Mouse (Mus musculus) forebrain, postnatal 0 days (tissue): ENCODE measurements around the gene Xrcc1. TPM values are rescaled to one million over a fixed set of nuclear protein-coding genes. Genes with fewer than 3 reads are reported as not detected.

ENCODE experiments used
- ATAC-seq: fragments of 200-750 bp; cut with Nextera tagmentation; 2 replicates; pipeline ENCODE4 v1.8.0; 2017; ENCODE audit warnings: mild to moderate bottlenecking, moderate library complexity
- DNase-seq: peaks from one replicate; pipeline ENCODE4 v3.0.0-alpha.2; 2015
- H3K27ac ChIP-seq: fragments of 300-500 bp; sonication (generic); 2 replicates; pipeline ENCODE4 v1.5.1; 2014; ENCODE audit warnings: low read depth, mild to moderate bottlenecking, antibody characterized with exemption, low read length, moderate library complexity, mixed read lengths
- H3K27me3 ChIP-seq: fragments of 300-500 bp; sonication (generic); 2 replicates; pipeline ENCODE4 v1.6.1; 2014; ENCODE audit warnings: mild to moderate bottlenecking, low read length, mixed read lengths; ENCODE audit not compliant: insufficient read depth
- H3K36me3 ChIP-seq: fragments of 300-500 bp; sonication (generic); 2 replicates; pipeline ENCODE4 v1.6.1; 2014; ENCODE audit warnings: mild to moderate bottlenecking, moderate library complexity; ENCODE audit not compliant: insufficient read depth
- H3K4me1 ChIP-seq: fragments of 300-500 bp; sonication (generic); 2 replicates; pipeline ENCODE4 v1.6.1; 2014; ENCODE audit warnings: antibody characterized with exemption; ENCODE audit not compliant: insufficient read depth
- H3K4me2 ChIP-seq: fragments of 300-500 bp; sonication (generic); 2 replicates; pipeline ENCODE4 v1.6.1; 2014; ENCODE audit warnings: low read depth, mild to moderate bottlenecking, moderate library complexity
- H3K4me3 ChIP-seq: fragments of 300-500 bp; sonication (generic); 2 replicates; pipeline ENCODE4 v1.5.1; 2014; ENCODE audit warnings: low read depth, low read length, mixed read lengths
- H3K9ac ChIP-seq: fragments of 300-500 bp; sonication (generic); 2 replicates; pipeline ENCODE4 v1.6.1; 2014; ENCODE audit warnings: mild to moderate bottlenecking
- H3K9me3 ChIP-seq: fragments of 300-500 bp; sonication (generic); 2 replicates; pipeline ENCODE4 v1.6.1; 2016; ENCODE audit warnings: low read length
- CTCF ChIP-seq: sonication (generic); IDR thresholded peaks from 2 replicates; pipeline ENCODE4 v1.5.1; 2016; ENCODE audit warnings: antibody characterized with exemption, control low read depth, low read depth
- whole genome bisulfite sequencing: fragments of 180-500 bp; shearing (Covaris S2); extraction: QIAGEN DNeasy Blood & Tissue Kit; methylation state at CpG from one replicate; pipeline ENCODE4 v1.1.7; 2014; 5-methylcytosine and 5-hydroxymethylcytosine counted together
- polyA plus RNA-seq: library from polyadenylated mRNA; unstranded; fragments of >200 nt; fragmentation: Nextera tagmentation; extraction: Ambion mirVana; gene quantifications from 2 replicates; pipeline ENCODE4 v1.2.1, GENCODE M21; 2015
- total RNA-seq: library from RNA; depleted of rRNA; stranded (reverse); fragments of >200 nt; gene quantifications from 2 replicates; pipeline ENCODE4 v1.2.3, GENCODE M21; 2014

Gene Xrcc1
- total and polyA plus RNA-seq, 2 experiments from 2014 or later, result 48.6 to 49.8 TPM

DNA sequence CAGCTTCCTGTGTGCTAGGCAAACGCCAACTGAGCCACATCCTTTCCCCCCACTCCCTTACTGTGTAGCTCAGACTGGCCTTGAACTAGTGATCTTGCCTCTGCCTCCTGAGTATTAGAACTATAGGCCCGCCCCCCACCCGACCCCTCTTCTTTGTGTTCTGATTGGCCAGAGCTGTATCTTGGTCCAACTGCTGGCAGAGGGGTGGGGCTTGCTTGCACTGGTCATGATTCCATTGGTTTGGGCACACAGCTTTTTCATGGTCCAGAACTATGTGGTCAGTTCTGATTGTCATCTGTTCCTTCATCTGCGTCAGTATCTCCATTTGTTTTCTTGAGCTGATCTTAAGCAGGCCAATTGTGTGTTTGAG lies 17.7 kb downstream of the Xrcc1 start:
- DNase-seq (no peak), ATAC-seq (no peak)
- H3K27me3 ChIP-seq, result no peaks in the 10 kb centered on the region
- H3K36me3 ChIP-seq, result peaks cover 46% of the 10 kb centered on the region
- H3K27ac ChIP-seq, result no peak overlapping the region
- no peaks in the 10 kb centered on the region for H3K9me3 ChIP-seq
- H3K4me3 ChIP-seq, result no peak overlapping the region
- H3K9ac ChIP-seq, result no peak overlapping the region
- no peak for TF ChIP-seq CTCF
- WGBS, result 86% methylated on average over 4 of the region's 4 CpGs
- H3K4me1 ChIP-seq, result no peaks in the 10 kb centered on the region
- no peak overlapping the region for H3K4me2 ChIP-seq

DNA sequence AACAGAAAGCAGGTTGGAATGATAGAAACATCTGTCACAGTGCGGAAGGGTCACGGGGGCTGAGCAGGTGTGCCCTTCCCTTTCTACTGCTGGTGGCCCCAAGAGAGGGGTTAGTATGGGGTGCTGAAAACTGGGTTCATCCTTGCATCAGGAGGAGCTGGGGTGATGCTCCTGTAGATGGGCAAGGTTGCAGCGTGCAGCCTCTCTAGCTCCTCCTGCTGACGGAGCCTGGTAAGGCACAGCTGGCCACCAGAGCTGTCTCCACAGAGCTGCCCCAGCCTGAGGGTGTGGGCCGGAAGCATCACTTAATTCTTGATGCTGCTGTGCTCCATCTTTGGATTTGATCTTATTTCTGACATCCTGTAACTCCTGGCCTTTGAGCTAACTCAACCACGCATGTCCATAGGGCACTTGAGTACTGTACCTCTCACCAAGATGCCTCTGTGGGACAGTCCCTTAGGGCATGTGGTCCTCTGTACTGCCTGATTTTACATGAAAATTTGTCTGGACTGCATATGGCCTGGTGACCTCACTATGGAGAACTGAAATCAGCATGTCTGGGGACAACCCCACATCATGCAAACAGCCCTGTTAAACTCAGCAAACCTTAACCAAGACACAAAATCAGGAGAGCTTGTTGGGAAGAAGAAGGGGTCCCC lies 18.6 kb downstream of the Xrcc1 start:
- Histone ChIP-seq H3K9ac (no peak overlapping the region), H3K36me3 (peaks cover 47% of the 10 kb centered on the region), H3K9me3 (no peaks in the 10 kb centered on the region), H3K4me3 (no peak overlapping the region), H3K4me1 (no peaks in the 10 kb centered on the region), H3K27me3 (no peaks in the 10 kb centered on the region), H3K27ac (no peak overlapping the region), H3K4me2 (no peak overlapping the region)
- peak; percentile 76 for TF ChIP-seq CTCF
- WGBS, result 66% methylated on average over 6 of the region's 6 CpGs
- DNase-seq, result peak; percentile 52
- ATAC-seq, result peak; percentile 48; the same call in 1 of the 2 replicates

DNA sequence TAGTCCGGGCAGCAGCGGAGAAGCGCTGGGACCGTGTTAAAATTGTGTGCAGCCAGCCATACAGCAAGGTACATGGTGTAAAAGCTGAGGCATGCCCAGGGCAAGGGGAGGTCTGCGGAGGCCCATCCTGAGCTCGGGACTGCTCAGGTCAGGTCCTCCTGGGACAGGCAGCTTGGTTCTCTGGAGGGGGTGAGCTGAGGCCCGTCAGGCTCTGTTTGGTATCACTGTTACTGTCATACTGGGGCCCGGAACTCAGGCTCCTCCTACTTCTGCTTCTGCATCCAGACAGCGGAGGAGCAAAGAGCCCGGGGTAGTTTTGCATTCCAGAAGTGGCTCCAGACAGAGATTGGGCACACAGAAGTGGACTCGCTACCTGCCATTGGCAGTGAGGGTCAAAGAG lies 19.5 kb downstream of the Xrcc1 start:
- no peak overlapping the region for H3K4me2 ChIP-seq
- 95% methylated on average over 11 of the region's 11 CpGs for WGBS
- no peak overlapping the region for H3K4me3 ChIP-seq
- no peak overlapping the region for H3K27ac ChIP-seq
- DNase-seq (no peak), ATAC-seq (no peak)
- no peaks in the 10 kb centered on the region for H3K9me3 ChIP-seq
- no peaks in the 10 kb centered on the region for H3K27me3 ChIP-seq
- no peak overlapping the region for H3K9ac ChIP-seq
- no peak for TF ChIP-seq CTCF
- H3K4me1 ChIP-seq, result no peaks in the 10 kb centered on the region
- peaks cover 48% of the 10 kb centered on the region for H3K36me3 ChIP-seq

DNA sequence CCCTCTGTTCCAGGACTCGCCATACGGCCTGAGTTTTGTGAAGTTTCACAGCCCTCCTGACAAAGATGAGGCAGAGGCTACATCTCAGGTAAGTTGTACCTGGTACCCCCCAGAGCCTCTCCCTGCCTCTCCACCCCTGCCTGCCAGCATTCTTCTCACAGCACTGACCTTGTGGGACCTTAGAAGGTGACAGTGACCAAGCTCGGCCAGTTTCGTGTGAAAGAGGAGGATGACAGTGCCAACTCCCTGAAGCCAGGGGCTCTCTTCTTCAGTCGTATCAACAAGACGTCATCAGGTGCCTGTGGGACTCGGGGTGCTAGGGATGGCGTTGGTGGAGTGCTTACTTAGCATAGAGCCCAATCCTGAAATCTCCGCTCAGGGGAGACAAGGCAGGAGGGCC lies 20.1 kb downstream of the Xrcc1 start:
- H3K36me3 ChIP-seq, result peaks cover 46% of the 10 kb centered on the region

DNA sequence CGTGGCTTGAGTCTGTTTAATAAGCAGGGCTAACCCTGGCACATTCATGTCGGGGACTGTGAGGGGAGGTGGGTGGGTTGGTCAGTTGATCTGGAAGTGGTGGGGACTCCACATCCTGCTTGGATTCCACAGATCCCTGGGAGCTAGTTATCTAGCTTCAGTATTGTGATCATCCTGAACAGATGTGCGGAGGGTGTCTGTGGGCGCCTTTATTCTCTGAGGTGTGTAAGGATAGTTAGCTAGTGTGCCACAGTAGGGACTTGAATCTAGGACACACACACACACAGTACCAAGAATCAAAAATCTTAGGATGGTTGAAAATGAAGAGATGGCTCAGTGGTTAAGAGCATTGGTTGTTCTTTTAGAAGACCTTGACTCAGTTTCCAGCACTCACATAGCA lies 22.4 kb downstream of the Xrcc1 start:
- H3K9me3 ChIP-seq, result no peaks in the 10 kb centered on the region
- H3K4me1 ChIP-seq, result no peaks in the 10 kb centered on the region
- no peak overlapping the region for H3K27ac ChIP-seq
- DNase-seq, result no peak
- no peak overlapping the region for H3K4me3 ChIP-seq
- H3K36me3 ChIP-seq, result peaks cover 43% of the 10 kb centered on the region
- no peak overlapping the region for H3K4me2 ChIP-seq
- no peak for ATAC-seq
- no peaks in the 10 kb centered on the region for H3K27me3 ChIP-seq
- 87% methylated on average over 4 of the region's 4 CpGs for WGBS
- no peak for TF ChIP-seq CTCF
- no peak overlapping the region for H3K9ac ChIP-seq

More for the DNA sequence above, 20.1 kb downstream of the Xrcc1 start:
- Histone ChIP-seq H3K4me2 (no peak overlapping the region), H3K4me3 (no peak overlapping the region), H3K4me1 (no peaks in the 10 kb centered on the region), H3K9me3 (no peaks in the 10 kb centered on the region), H3K27me3 (no peaks in the 10 kb centered on the region), H3K9ac (no peak overlapping the region), H3K27ac (no peak overlapping the region)
- ATAC-seq (no peak), DNase-seq (no peak)
- TF ChIP-seq CTCF, result no peak
- 92% methylated on average over 9 of the region's 9 CpGs for WGBS

DNA sequence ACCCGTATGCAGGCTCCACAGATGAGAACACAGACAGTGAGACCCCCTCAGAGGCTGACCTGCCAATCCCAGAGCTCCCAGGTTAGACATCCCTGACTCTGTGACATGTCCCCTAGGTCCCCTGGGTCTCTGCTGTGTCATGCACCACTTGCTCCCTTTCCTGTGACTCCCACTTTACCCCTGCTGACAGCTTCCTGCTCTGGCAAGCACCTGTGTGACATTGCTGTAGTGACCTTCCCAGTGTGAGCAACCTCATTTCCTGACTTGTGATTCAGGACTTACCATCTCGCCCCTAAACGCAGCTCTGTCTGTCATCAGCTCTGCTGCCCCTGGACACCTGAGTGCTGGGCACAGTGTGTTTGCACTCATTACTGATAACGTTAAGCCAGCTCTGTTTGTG lies 25.0 kb downstream of the Xrcc1 start:
- peaks cover 36% of the 10 kb centered on the region for H3K36me3 ChIP-seq
- H3K27ac ChIP-seq, result no peak overlapping the region
- DNase-seq (no peak), ATAC-seq (no peak)
- H3K4me3 ChIP-seq, result no peak overlapping the region
- WGBS, result 89% methylated on average over 4 of the region's 4 CpGs
- TF ChIP-seq CTCF, result no peak
- no peaks in the 10 kb centered on the region for H3K4me1 ChIP-seq
- no peaks in the 10 kb centered on the region for H3K9me3 ChIP-seq
- no peak overlapping the region for H3K4me2 ChIP-seq
- H3K9ac ChIP-seq, result no peak overlapping the region
- H3K27me3 ChIP-seq, result no peaks in the 10 kb centered on the region

DNA sequence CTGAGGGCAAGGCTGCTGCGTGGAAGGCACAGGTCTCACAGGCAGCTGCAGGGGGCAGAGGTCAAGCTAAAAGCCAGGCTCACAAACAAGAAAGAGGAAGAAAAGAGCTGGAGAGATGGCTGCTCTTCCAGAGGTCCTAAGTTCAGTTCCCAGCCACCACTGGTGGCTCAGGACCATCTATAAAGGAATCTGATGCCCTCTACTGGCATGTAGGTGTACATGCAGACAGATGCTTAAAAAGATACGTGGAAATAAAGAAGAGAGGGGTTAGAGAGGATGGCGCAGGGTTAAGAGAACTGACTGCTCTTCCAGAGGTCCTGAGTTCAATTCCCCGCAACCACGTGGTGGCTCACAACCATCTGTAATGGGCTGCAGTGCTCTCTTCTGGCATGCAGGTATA lies 26.4 kb downstream of the Xrcc1 start:
- ATAC-seq, result no peak
- peaks cover 22% of the 10 kb centered on the region for H3K36me3 ChIP-seq
- H3K27me3 ChIP-seq, result no peaks in the 10 kb centered on the region
- H3K9me3 ChIP-seq, result no peaks in the 10 kb centered on the region
- no peak overlapping the region for H3K27ac ChIP-seq
- no peak overlapping the region for H3K4me3 ChIP-seq
- H3K4me1 ChIP-seq, result no peaks in the 10 kb centered on the region
- H3K9ac ChIP-seq, result no peak overlapping the region
- peak; percentile 53 for TF ChIP-seq CTCF
- 60% methylated on average over 5 of the region's 5 CpGs for WGBS
- no peak overlapping the region for H3K4me2 ChIP-seq
- DNase-seq, result no peak
